Mouse (Mus musculus) embryonic facial prominence, embryonic 12.5 days (tissue): Measurements from ENCODE around the gene Hmga1b. TPM values are rescaled to one million over a fixed set of nuclear protein-coding genes. Genes with fewer than 3 reads are reported as not detected.
A peak's percentile ranks its signal among the peaks of the same experiment; 100 is the strongest.
"Not testable (repeated sequence)": the region's sequence is repeated elsewhere in the genome, so short reads cannot be mapped to it uniquely, and the experiment has no call there.

ENCODE experiments used
- ATAC-seq: fragments of 200-750 bp; cut with Nextera tagmentation; 2 replicates; pipeline ENCODE4 v1.8.0; 2017; ENCODE audit not compliant: insufficient number of reproducible peaks, insufficient read depth, low FRiP score, low TSS enrichment
- H3K27ac ChIP-seq: fragments of 300-500 bp; sonication (generic); 2 replicates; pipeline ENCODE4 v1.5.1; 2016; ENCODE audit warnings: mild to moderate bottlenecking
- H3K27me3 ChIP-seq: fragments of 300-500 bp; sonication (generic); 2 replicates; pipeline ENCODE4 v1.6.1; 2016; ENCODE audit warnings: mild to moderate bottlenecking, moderate library complexity
- H3K36me3 ChIP-seq: fragments of 300-500 bp; sonication (generic); 2 replicates; pipeline ENCODE4 v1.6.1; 2016; ENCODE audit warnings: mild to moderate bottlenecking
- H3K4me1 ChIP-seq: fragments of 300-500 bp; sonication (generic); 2 replicates; pipeline ENCODE4 v1.6.1; 2016
- H3K4me2 ChIP-seq: fragments of 300-500 bp; sonication (generic); replicated peaks from 2 replicates; pipeline ENCODE4 v1.6.1; 2016; ENCODE audit warnings: mild to moderate bottlenecking, moderate library complexity
- H3K4me3 ChIP-seq: fragments of 300-500 bp; sonication (generic); 2 replicates; pipeline ENCODE4 v1.5.1; 2016; ENCODE audit warnings: mild to moderate bottlenecking
- H3K9ac ChIP-seq: fragments of 300-500 bp; sonication (generic); 2 replicates; pipeline ENCODE4 v1.6.1; 2016; ENCODE audit warnings: mild to moderate bottlenecking, moderate library complexity
- H3K9me3 ChIP-seq: fragments of 300-500 bp; sonication (generic); 2 replicates; pipeline ENCODE4 v1.6.1; 2016; ENCODE audit warnings: mild to moderate bottlenecking, moderate library complexity
- WGBS: fragments of 180-500 bp; shearing (Covaris S2); methylation state at CpG from one replicate; pipeline ENCODE4 v1.1.7; 2016; 5-methylcytosine and 5-hydroxymethylcytosine counted together
- polyA plus RNA-seq: library from polyadenylated mRNA; unstranded; fragments of >200 nt; fragmentation: Nextera tagmentation; extraction: Ambion mirVana; gene quantifications from 2 replicates; pipeline ENCODE4 v1.2.1, GENCODE M21; 2016

The Hmga1b gene
- polyA plus RNA-seq, 1 experiment from 2014 or later = 5.8 TPM

DNA sequence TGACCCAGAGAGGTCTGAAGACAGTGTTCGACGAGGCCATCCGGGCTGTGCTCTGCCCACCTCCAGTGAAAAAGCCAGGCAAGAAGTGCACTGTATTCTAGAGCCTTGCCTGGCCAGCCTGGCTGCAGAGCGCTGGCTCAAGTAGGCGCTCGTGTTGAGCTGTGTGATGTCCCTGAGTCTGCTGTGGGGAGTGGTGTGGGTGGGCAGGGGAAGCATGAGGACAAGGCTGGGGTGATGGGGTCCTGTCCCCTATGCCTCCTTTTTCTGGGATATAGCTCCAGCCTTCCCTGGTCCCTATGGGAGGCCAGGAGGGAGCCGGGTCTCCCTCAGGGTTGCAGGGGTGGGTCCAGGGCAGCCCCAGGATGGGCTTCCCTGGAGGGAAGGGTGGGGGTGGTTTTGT is 39.1 kb upstream of the Hmga1b start:
- H3K36me3 ChIP-seq = peaks cover 19% of the 10 kb centered on the region
- H3K4me1 ChIP-seq = peaks cover 17% of the 10 kb centered on the region
- peaks cover 14% of the 10 kb centered on the region; the same call in 1 of the 2 replicates for H3K27me3 ChIP-seq
- no peak for ATAC-seq
- no peak overlapping the region for H3K27ac ChIP-seq
- 86% methylated on average over 7 of the region's 7 CpGs for WGBS
- peak overlapping the region; percentile 29; the same call in 1 of the 2 replicates for H3K9ac ChIP-seq
- H3K4me2 ChIP-seq = no peak overlapping the region
- no peak overlapping the region for H3K4me3 ChIP-seq
- H3K9me3 ChIP-seq = no peaks in the 10 kb centered on the region

DNA sequence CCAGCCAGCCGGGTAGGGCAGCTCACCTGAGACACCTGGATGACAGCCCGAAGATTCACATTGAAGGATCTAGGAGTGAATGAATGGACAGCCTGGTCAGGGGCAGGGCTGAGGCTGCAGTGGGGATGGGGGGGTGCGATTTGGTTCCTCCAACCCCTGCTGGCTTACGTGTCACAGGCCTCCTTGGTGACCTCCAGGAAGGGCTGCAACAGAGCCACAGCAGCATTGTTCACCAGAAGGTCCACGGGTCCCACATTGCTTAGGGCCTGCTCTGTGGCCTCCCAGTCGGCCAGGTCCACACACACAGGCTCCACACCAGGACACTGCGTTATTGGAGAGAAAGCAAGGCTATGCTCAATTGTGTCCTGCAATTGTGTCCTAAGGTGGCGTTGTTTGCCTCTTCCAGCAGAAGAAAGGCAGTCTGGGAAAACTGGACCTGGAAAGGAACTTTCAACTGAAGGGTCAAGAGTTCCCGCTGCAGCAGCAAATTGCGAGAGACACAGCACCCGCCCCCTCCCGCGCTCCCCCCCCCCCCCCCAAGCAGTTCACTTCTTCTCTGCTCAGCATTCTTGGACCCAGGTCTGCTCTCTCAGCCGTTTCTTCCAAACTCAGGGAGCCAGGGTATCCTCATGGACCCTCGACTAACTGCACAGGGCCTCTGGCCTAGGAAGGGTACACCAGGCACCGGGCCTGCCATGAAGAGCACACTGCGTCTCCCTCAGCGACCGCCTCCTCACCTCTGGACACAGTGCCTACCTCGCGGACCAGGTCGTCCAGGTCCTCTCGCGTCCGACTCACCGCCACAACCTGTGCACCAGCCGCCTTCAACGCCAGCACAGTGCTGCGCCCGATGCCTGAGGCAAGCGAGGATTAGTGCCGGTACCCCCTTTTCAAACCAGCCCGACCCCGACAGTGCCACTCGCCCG is 36.1 kb upstream of the Hmga1b start:
- Histone ChIP-seq H3K4me3 (peak overlapping the region; percentile 56), H3K9me3 (no peaks in the 10 kb centered on the region), H3K4me1 (peaks cover 21% of the 10 kb centered on the region; the same call in 1 of the 2 replicates), H3K9ac (peak overlapping the region; percentile 46), H3K27me3 (peaks cover 14% of the 10 kb centered on the region; the same call in 1 of the 2 replicates), H3K4me2 (peak overlapping the region; percentile 81), H3K36me3 (0 out of 2 replicates have a peak, but pooled peaks cover 6% of the 10 kb centered on the region), H3K27ac (no peak overlapping the region)
- 0 out of 2 replicates have a peak, but pooled peaks have one; percentile 2 for ATAC-seq
- 20% methylated on average over 34 of the region's 36 CpGs for WGBS

GRCm38 (mm10) chr11:120727169-120727527 is 35.4 kb upstream of the Hmga1b start, which contains the start of gene Dcxr:
Dcxr (minus strand) TSS chr11:120727281.
- no peaks in the 10 kb centered on the region for H3K9me3 ChIP-seq
- H3K9ac ChIP-seq = peak within 1 kb of the TSS; percentile 46
- H3K4me1 ChIP-seq = peaks cover 23% of the 10 kb centered on the region; the same call in 1 of the 2 replicates
- H3K27me3 ChIP-seq = peaks cover 8% of the 10 kb centered on the region; the same call in 1 of the 2 replicates
- H3K4me3 ChIP-seq = peak within 1 kb of the TSS; percentile 56
- H3K36me3 ChIP-seq = 0 out of 2 replicates have a peak, but pooled peaks cover 6% of the 10 kb centered on the region
- ATAC-seq = peak; percentile 79
- no peak within 1 kb of the TSS for H3K27ac ChIP-seq
- 1% methylated on average over 14 of the region's 14 CpGs for WGBS
- peak within 1 kb of the TSS; percentile 81 for H3K4me2 ChIP-seq

DNA sequence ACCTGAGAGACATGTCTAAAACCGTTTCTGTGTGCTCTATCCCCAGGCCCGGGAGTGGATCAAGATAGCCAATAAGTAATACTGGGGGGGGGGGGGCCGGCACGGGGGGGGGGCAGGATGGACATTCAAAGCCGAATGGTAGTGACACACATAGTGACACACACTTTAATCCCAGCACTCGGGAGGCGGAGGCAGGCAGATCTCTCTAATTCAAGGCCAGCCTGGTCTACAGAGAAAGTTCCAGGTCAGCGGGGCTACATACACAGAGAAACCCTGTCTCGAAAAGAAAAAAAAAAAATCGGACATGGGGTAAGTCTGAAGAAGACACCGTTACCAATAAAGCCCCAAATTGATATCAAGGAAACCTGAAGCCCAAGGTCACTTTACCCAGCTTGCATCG is 35.0 kb upstream of the Hmga1b start:
- Histone ChIP-seq H3K9ac (no peak overlapping the region), H3K4me1 (peaks cover 25% of the 10 kb centered on the region; the same call in 1 of the 2 replicates), H3K36me3 (0 out of 2 replicates have a peak, but pooled peaks cover 6% of the 10 kb centered on the region), H3K9me3 (no peaks in the 10 kb centered on the region), H3K27me3 (peaks cover 5% of the 10 kb centered on the region; the same call in 1 of the 2 replicates), H3K27ac (no peak overlapping the region), H3K4me3 (no peak overlapping the region), H3K4me2 (0 out of 2 replicates have a peak overlapping the region, but pooled peaks have one; percentile 81)
- no peak for ATAC-seq
- WGBS = 56% methylated on average over 12 of the region's 12 CpGs

DNA sequence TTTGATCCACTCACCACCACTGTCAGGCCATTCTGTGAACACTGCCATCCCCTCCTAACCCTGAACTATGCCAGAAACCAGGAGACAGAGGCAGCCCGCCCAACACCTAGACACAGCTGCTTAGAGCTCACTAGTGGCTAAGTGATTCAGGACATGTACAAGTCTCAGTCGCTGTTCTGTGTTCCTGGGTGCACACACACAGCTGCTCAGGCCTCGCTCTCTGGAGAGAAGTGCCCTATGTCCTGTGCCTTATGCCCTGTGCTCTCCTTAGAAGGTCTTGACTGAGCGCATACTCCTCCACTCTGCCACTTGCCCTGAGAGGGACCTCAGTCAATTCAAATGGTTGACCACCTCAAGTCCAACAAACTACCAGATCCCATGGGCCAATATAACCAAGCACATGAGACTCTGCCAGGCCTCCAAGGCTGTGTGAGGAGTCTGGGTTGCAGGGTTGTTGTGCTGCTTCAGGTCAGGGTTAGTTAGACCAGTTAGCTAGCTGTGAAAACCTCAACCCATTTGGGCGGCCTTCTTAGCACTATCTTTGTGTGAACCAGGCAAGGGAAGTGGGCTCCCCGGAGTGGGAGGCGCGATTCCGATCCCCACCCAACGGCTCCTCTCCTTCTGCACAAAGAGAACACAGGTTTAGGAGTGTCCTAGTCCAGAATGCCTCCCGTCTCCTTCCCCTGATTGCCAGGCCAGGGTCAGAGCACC is 33.9 kb upstream of the Hmga1b start:
- Histone ChIP-seq H3K9me3 (no peaks in the 10 kb centered on the region), H3K4me3 (no peak overlapping the region), H3K36me3 (0 out of 2 replicates have a peak, but pooled peaks cover 1% of the 10 kb centered on the region), H3K9ac (no peak overlapping the region), H3K4me1 (peaks cover 27% of the 10 kb centered on the region; the same call in 1 of the 2 replicates), H3K27ac (no peak overlapping the region), H3K27me3 (peaks cover 5% of the 10 kb centered on the region; the same call in 1 of the 2 replicates), H3K4me2 (no peak overlapping the region)
- WGBS = 77% methylated on average over 11 of the region's 11 CpGs
- ATAC-seq = no peak

GRCm38 (mm10) chr11:120729432-120730050 is 33.1 kb upstream of the Hmga1b start:
- H3K27me3 ChIP-seq, H3K9ac ChIP-seq, H3K9me3 ChIP-seq, H3K27ac ChIP-seq, H3K36me3 ChIP-seq, ATAC-seq: not testable (repeated sequence)
- 3% methylated on average over 18 of the region's 21 CpGs for WGBS
- H3K4me1 ChIP-seq = peaks cover 27% of the 10 kb centered on the region; the same call in 1 of the 2 replicates
- H3K4me2 ChIP-seq = peak overlapping the region; percentile 39
- H3K4me3 ChIP-seq = peak overlapping the region; percentile 12; the same call in 1 of the 2 replicates

GRCm38 (mm10) chr11:120730331-120730870 is 32.2 kb upstream of the Hmga1b start:
- ATAC-seq = no peak
- Histone ChIP-seq H3K27ac (no peak overlapping the region), H3K4me2 (no peak overlapping the region), H3K9ac (no peak overlapping the region), H3K9me3 (no peaks in the 10 kb centered on the region), H3K27me3 (peaks cover 5% of the 10 kb centered on the region; the same call in 1 of the 2 replicates), H3K4me3 (no peak overlapping the region), H3K36me3 (no peaks in the 10 kb centered on the region), H3K4me1 (peaks cover 27% of the 10 kb centered on the region; the same call in 1 of the 2 replicates)
- 87% methylated on average over 10 of the region's 10 CpGs for WGBS

- ATAC-seq = no peak
- peaks cover 25% of the 10 kb centered on the region; the same call in 1 of the 2 replicates for H3K4me1 ChIP-seq
- H3K27me3 ChIP-seq = no peaks in the 10 kb centered on the region
- H3K4me2 ChIP-seq = no peak overlapping the region
- no peaks in the 10 kb centered on the region for H3K36me3 ChIP-seq
- H3K27ac ChIP-seq = 0 out of 2 replicates have a peak overlapping the region, but pooled peaks have one; percentile 42
- no peak overlapping the region for H3K4me3 ChIP-seq
- 89% methylated on average over 1 of the region's 1 CpGs for WGBS
- H3K9ac ChIP-seq = no peak overlapping the region
- H3K9me3 ChIP-seq = no peaks in the 10 kb centered on the region
Measured at GRCm38 (mm10) chr11:120731395-120731794, 31.2 kb upstream of the Hmga1b start.

DNA sequence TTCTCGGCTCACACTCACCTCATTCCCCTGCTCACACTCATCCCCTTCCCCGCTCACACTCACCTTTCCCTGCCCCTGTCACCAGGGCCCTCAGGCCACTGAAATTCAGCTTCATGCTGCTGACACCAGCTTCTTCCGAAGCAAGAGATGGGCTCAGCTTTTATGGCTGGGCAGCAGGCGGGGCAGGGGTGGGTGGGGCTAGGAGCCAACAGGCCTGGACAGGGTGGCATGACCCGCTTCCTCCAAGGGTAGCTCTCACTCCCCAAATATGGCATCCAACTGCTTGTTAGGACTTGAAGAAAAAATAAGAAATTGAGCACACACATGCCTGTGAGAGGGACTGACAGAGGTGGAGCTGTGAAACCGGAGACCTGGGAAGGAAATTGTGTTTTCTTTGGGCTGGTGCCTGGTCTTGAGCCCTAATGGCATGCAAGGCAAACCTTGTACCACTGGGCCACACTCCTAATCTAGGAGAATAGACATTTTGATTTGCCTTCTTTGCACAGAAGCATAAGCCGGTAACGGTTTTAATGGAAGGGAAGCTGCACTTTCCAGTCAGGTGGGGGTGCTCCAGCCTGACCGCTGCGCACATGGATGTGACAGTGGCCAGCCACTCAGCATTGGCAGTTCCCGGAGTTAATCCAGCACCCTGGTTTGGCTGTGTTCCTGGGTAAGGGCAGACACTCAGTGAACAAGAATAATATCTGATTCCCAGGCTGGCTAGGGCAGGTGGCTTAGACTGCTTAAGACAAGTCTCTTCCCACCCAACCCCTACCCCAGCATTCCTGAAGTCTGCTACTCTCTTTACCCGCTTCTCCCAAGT is 30.5 kb upstream of the Hmga1b start, which contains the start of gene Cbr2:
Gene Cbr2, minus strand, starts transcription at position 257 of the 823 bp plus-strand sequence.
- no peak within 1 kb of the TSS for H3K4me2 ChIP-seq
- no peak within 1 kb of the TSS for H3K4me3 ChIP-seq
- no peaks in the 10 kb centered on the region for H3K9me3 ChIP-seq
- H3K9ac ChIP-seq = no peak within 1 kb of the TSS
- no peaks in the 10 kb centered on the region for H3K27me3 ChIP-seq
- peak within 1 kb of the TSS; percentile 42; the same call in 1 of the 2 replicates for H3K27ac ChIP-seq
- ATAC-seq = no peak
- WGBS = 62% methylated on average over 12 of the region's 12 CpGs
- H3K36me3 ChIP-seq = no peaks in the 10 kb centered on the region
- H3K4me1 ChIP-seq = peaks cover 20% of the 10 kb centered on the region; the same call in 1 of the 2 replicates

- H3K9me3 ChIP-seq = no peaks in the 10 kb centered on the region
- no peaks in the 10 kb centered on the region for H3K36me3 ChIP-seq
- H3K9ac ChIP-seq = no peak overlapping the region
- no peak overlapping the region for H3K4me3 ChIP-seq
- no peak overlapping the region for H3K27ac ChIP-seq
- no peak for ATAC-seq
- WGBS = 63% methylated on average over 6 of the region's 6 CpGs
- H3K4me2 ChIP-seq = no peak overlapping the region
- peaks cover 20% of the 10 kb centered on the region; the same call in 1 of the 2 replicates for H3K4me1 ChIP-seq
- H3K27me3 ChIP-seq = no peaks in the 10 kb centered on the region
Measured at GRCm38 (mm10) chr11:120733521-120733920, 29.1 kb upstream of the Hmga1b start.
